Mouse (Mus musculus) E14TG2a.4 (cell line): ENCODE data around the gene Kctd11.
A peak's percentile ranks its signal among the peaks of the same experiment; 100 is the strongest.

Source experiments
- H3K27me3 ChIP-seq: 2 replicates; pipeline ENCODE4 v1.6.1; 2014; ENCODE audit warnings: low read length, control low read depth; ENCODE audit not compliant: insufficient read depth
- H3K36me3 ChIP-seq: 2 replicates; pipeline ENCODE4 v1.6.1; 2014; ENCODE audit warnings: low read length, control low read depth; ENCODE audit not compliant: insufficient read depth
- H3K4me1 ChIP-seq: replicated peaks from 2 replicates; pipeline ENCODE4 v1.6.1; 2014; ENCODE audit warnings: low read depth, low read length, control low read depth
- H3K4me3 ChIP-seq: replicated peaks from 2 replicates; pipeline ENCODE4 v1.5.1; 2014; ENCODE audit warnings: mild to moderate bottlenecking, low read length
- H3K9me3 ChIP-seq: 2 replicates; pipeline ENCODE4 v1.6.1; 2014; ENCODE audit warnings: low read length, control low read depth
- CTCF ChIP-seq: conservative IDR thresholded peaks from 2 replicates; pipeline ENCODE4 v1.5.1; 2014; ENCODE audit warnings: low read length
- NANOG ChIP-seq: IDR thresholded peaks from 2 replicates; pipeline ENCODE4 v1.6.1; 2014; ENCODE audit warnings: borderline replicate concordance, low read length, mixed read lengths
- POU5F1 ChIP-seq: IDR thresholded peaks from 2 replicates; pipeline ENCODE4 v1.6.1; 2014; ENCODE audit warnings: low read length, borderline replicate concordance

Kctd11 gene

DNA sequence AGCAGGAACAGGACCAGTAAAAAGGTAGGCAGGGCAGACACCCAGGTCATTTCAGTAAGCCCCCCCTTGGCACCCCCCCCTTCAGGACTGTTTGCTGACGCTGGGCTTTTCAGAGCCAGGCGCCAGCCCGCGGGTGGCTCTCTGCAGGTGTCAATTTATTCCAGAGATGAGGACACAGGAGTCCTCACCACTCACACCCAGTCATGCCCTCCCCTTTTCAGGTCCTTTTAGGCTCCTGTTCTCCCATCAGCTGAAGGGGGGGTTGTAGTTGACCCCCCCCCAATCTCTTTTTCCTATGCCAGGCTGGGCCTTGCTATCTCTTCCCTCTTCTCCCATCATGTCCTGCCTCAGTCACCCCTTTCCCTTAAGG is 45.3 kb downstream of the Kctd11 start:
- TF ChIP-seq CTCF = no peak
- no peak for TF ChIP-seq NANOG
- no peak for TF ChIP-seq POU5F1
- Histone ChIP-seq H3K4me3 (0 out of 2 replicates have a peak overlapping the region, but pooled peaks have one; percentile 29), H3K9me3 (no peaks in the 10 kb centered on the region), H3K27me3 (peaks cover 58% of the 10 kb centered on the region), H3K4me1 (peaks cover 51% of the 10 kb centered on the region), H3K36me3 (peaks cover 21% of the 10 kb centered on the region)

DNA sequence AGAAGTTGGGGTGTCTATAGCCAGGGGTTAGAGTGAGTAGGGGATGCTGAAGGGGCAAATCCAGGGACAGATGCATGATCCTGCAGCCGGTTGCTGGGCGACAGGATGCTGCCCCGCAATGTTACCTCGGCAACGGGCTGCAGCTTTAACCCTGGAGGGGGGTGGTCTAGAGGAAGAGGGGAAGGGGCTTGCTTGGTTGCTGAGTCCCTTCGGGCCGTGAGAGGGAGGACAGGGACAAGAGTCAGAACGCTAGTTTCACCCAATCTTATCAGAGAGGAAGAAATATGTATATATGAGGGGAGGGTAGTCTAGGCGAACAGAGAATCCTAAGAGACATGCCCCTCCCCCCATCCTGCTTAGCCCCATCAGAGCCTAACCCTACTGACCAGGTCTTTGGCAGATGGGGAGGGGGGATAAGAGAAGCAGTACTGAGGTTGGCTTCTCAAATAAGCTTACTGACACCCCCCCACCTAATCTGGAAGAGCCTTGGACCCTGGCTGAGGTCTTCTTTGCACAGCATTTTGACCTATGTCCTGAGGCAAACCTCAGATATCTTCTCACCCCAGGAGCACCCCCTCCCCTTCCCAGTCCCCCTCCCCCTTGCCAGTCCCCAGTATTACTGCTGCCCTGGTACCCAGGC is 45.8 kb downstream of the Kctd11 start:
- Histone ChIP-seq H3K36me3 (peaks cover 19% of the 10 kb centered on the region), H3K4me1 (peaks cover 56% of the 10 kb centered on the region), H3K9me3 (no peaks in the 10 kb centered on the region), H3K27me3 (peaks cover 58% of the 10 kb centered on the region), H3K4me3 (0 out of 2 replicates have a peak overlapping the region, but pooled peaks have one; percentile 29)
- TF ChIP-seq CTCF (no peak), NANOG (no peak), POU5F1 (no peak)

DNA sequence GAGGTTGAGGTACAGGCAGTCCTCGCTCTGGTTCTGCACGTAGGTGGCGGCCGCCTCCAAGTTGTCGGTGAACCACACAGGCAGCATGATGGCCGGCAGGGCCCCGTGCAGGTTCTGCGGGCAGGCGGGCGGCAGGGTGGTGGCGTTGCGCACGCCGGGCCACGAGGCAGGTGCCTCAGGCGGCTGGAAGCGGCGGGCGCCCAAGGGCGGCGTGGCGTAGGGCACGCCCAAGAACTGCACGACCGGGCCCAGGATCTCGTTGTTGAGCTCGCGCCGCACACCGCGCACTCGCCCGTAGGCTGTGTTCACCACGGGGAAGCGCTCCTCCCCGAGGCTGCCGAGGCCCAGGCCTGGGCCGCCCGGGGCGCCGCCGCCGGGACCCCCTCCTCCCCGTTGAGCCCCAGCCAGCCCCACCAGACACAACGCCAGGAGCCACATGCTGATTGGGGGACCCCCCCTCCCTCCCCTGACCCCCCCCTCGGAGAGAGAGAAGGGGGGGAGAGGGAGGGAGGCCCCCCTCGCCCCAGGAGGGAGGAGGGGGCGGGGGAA is 47.1 kb downstream of the Kctd11 start:
- TF ChIP-seq NANOG (no peak), CTCF (no peak), POU5F1 (no peak)
- H3K27me3 ChIP-seq = peaks cover 58% of the 10 kb centered on the region
- peak overlapping the region; percentile 81 for H3K4me3 ChIP-seq

DNA sequence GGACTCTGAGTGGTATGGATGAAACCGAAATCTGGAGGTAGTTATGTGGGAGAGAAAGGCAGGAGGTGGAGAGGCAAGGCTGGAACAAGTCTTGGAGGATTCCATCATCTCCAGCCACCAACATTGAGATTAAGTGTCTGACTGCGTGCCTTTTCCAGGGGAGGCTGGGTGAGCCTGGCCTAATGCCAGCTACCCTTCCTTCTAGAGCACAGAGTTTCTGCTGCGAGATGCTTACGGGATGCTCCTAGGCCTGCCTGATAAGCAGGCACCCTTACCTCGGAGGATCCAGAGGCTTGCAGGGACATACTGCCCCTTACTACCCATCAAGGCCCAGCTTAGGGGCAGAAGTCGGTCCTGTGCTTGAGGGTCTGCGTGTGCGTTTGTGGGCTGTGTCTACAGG is 47.7 kb downstream of the Kctd11 start:
- Histone ChIP-seq H3K4me1 (peaks cover 62% of the 10 kb centered on the region), H3K9me3 (no peaks in the 10 kb centered on the region), H3K4me3 (peak overlapping the region; percentile 81), H3K27me3 (peaks cover 58% of the 10 kb centered on the region), H3K36me3 (peaks cover 8% of the 10 kb centered on the region)
- TF ChIP-seq NANOG (no peak), CTCF (no peak), POU5F1 (no peak)

More for the DNA sequence above, 47.1 kb downstream of the Kctd11 start:
- Histone ChIP-seq H3K9me3 (no peaks in the 10 kb centered on the region), H3K4me1 (peaks cover 61% of the 10 kb centered on the region), H3K36me3 (peaks cover 8% of the 10 kb centered on the region)

DNA sequence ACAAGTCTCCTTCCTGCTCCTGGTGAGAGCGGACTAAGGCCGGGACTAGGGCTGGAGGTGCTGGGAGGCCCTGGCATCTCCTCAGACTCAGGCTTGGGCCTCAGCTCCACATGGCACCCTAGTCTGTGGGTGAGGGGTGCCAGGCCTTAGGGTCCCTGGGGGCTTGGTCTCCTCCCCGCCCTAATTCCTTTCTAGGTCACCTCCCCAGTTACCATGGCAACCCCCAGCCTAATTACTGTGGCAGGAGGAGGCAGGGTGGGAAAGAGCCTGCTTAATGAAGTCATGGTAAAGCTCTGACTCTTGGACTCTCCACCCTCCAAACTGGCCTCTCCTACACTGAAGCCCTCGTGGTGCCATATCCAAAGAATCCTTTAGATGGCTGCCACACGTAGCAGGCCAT is 52.4 kb downstream of the Kctd11 start:
- TF ChIP-seq POU5F1 = no peak
- TF ChIP-seq NANOG = no peak
- no peak for TF ChIP-seq CTCF
- peaks cover 36% of the 10 kb centered on the region for H3K27me3 ChIP-seq
- H3K4me3 ChIP-seq = no peak overlapping the region
- peaks cover 11% of the 10 kb centered on the region; the same call in 1 of the 2 replicates for H3K9me3 ChIP-seq
- H3K36me3 ChIP-seq = peaks cover 38% of the 10 kb centered on the region
- H3K4me1 ChIP-seq = peaks cover 62% of the 10 kb centered on the region
